Mouse (Mus musculus): ENCODE results near the gene Pde9a. TPM values are rescaled to one million over a fixed set of nuclear protein-coding genes. Genes with fewer than 3 reads are reported as not detected.
A peak's percentile ranks its signal among the peaks of the same experiment; 100 is the strongest.

Gene Pde9a
- polyA plus RNA-seq, 1 experiment from 2014 or later, result 55.6 TPM

GRCm38 (mm10) chr17:31401160-31401559, 15.2 kb downstream of the Pde9a start:
- Histone ChIP-seq H3K27me3 (replicated peaks; ENCODE audit: control insufficient read depth, insufficient read depth, low read length) (no peaks in the 10 kb centered on the region), H3K4me3 (replicated peaks; ENCODE audit: low read length) (no peak overlapping the region), H3K9ac (replicated peaks; ENCODE audit: low read depth, low read length) (no peak overlapping the region), H3K4me2 (ENCODE audit: low read length) (no peak overlapping the region), H3K36me3 (ENCODE audit: control insufficient read depth, insufficient read depth) (no peaks in the 10 kb centered on the region), H3K9me3 (ENCODE audit: control insufficient read depth, low read length) (no peaks in the 10 kb centered on the region), H3K27ac (ENCODE audit: low read length) (no peak overlapping the region), H3K4me1 (replicated peaks; ENCODE audit: control insufficient read depth, insufficient read depth, low read length) (peaks cover 20% of the 10 kb centered on the region)
- ATAC-seq, result no peak
- WGBS, result 89% methylated on average over 3 of the region's 3 CpGs

- H3K9me3 ChIP-seq (ENCODE audit: control insufficient read depth, low read length), result no peaks in the 10 kb centered on the region
- no peak overlapping the region for H3K9ac ChIP-seq (replicated peaks; ENCODE audit: low read depth, low read length)
- H3K36me3 ChIP-seq (ENCODE audit: control insufficient read depth, insufficient read depth), result no peaks in the 10 kb centered on the region
- peaks cover 23% of the 10 kb centered on the region for H3K4me1 ChIP-seq (replicated peaks; ENCODE audit: control insufficient read depth, insufficient read depth, low read length)
- WGBS, result 37% methylated on average over 8 of the region's 8 CpGs
- no peak overlapping the region for H3K4me2 ChIP-seq (ENCODE audit: low read length)
- H3K27ac ChIP-seq (ENCODE audit: low read length), result peak overlapping the region; percentile 71
- no peak overlapping the region for H3K4me3 ChIP-seq (replicated peaks; ENCODE audit: low read length)
- ATAC-seq, result peak; percentile 66
- H3K27me3 ChIP-seq (replicated peaks; ENCODE audit: control insufficient read depth, insufficient read depth, low read length), result no peaks in the 10 kb centered on the region
Measured at GRCm38 (mm10) chr17:31402713-31403112, 16.7 kb downstream of the Pde9a start.

GRCm38 (mm10) chr17:31405694-31406227, 19.8 kb downstream of the Pde9a start:
- Histone ChIP-seq H3K4me2 (ENCODE audit: low read length) (no peak overlapping the region), H3K27ac (ENCODE audit: low read length) (no peak overlapping the region), H3K27me3 (replicated peaks; ENCODE audit: control insufficient read depth, insufficient read depth, low read length) (no peaks in the 10 kb centered on the region), H3K4me3 (replicated peaks; ENCODE audit: low read length) (no peak overlapping the region), H3K9ac (replicated peaks; ENCODE audit: low read depth, low read length) (no peak overlapping the region), H3K9me3 (ENCODE audit: control insufficient read depth, low read length) (no peaks in the 10 kb centered on the region), H3K4me1 (replicated peaks; ENCODE audit: control insufficient read depth, insufficient read depth, low read length) (peaks cover 40% of the 10 kb centered on the region), H3K36me3 (ENCODE audit: control insufficient read depth, insufficient read depth) (no peaks in the 10 kb centered on the region)
- no peak for ATAC-seq
- 61% methylated on average over 6 of the region's 6 CpGs for WGBS

- H3K4me3 ChIP-seq (replicated peaks; ENCODE audit: low read length), result no peak overlapping the region
- H3K27ac ChIP-seq (ENCODE audit: low read length), result peak overlapping the region; percentile 51
- ATAC-seq, result peak; percentile 56; the same call in 1 of the 2 replicates
- H3K27me3 ChIP-seq (replicated peaks; ENCODE audit: control insufficient read depth, insufficient read depth, low read length), result no peaks in the 10 kb centered on the region
- H3K36me3 ChIP-seq (ENCODE audit: control insufficient read depth, insufficient read depth), result peaks cover 3% of the 10 kb centered on the region; the same call in 1 of the 2 replicates
- peaks cover 35% of the 10 kb centered on the region for H3K4me1 ChIP-seq (replicated peaks; ENCODE audit: control insufficient read depth, insufficient read depth, low read length)
- H3K9ac ChIP-seq (replicated peaks; ENCODE audit: low read depth, low read length), result peak overlapping the region; percentile 35; the same call in 1 of the 2 replicates
- 4% methylated on average over 10 of the region's 10 CpGs for WGBS
- H3K4me2 ChIP-seq (ENCODE audit: low read length), result peak overlapping the region; percentile 25
- H3K9me3 ChIP-seq (ENCODE audit: control insufficient read depth, low read length), result no peaks in the 10 kb centered on the region
Measured at GRCm38 (mm10) chr17:31409741-31410350, 23.8 kb downstream of the Pde9a start.

GRCm38 (mm10) chr17:31415258-31415657, 29.2 kb downstream of the Pde9a start:
- no peak overlapping the region for H3K9ac ChIP-seq (replicated peaks; ENCODE audit: low read depth, low read length)
- peak; percentile 71 for ATAC-seq
- H3K9me3 ChIP-seq (ENCODE audit: control insufficient read depth, low read length), result no peaks in the 10 kb centered on the region
- H3K4me3 ChIP-seq (replicated peaks; ENCODE audit: low read length), result no peak overlapping the region
- H3K27ac ChIP-seq (ENCODE audit: low read length), result peak overlapping the region; percentile 56
- H3K4me2 ChIP-seq (ENCODE audit: low read length), result no peak overlapping the region
- 60% methylated on average over 9 of the region's 9 CpGs for WGBS
- H3K27me3 ChIP-seq (replicated peaks; ENCODE audit: control insufficient read depth, insufficient read depth, low read length), result no peaks in the 10 kb centered on the region
- peaks cover 36% of the 10 kb centered on the region for H3K4me1 ChIP-seq (replicated peaks; ENCODE audit: control insufficient read depth, insufficient read depth, low read length)
- H3K36me3 ChIP-seq (ENCODE audit: control insufficient read depth, insufficient read depth), result peaks cover 11% of the 10 kb centered on the region

- Histone ChIP-seq H3K4me1 (replicated peaks; ENCODE audit: control insufficient read depth, insufficient read depth, low read length) (peaks cover 22% of the 10 kb centered on the region), H3K9me3 (ENCODE audit: control insufficient read depth, low read length) (no peaks in the 10 kb centered on the region), H3K27ac (ENCODE audit: low read length) (peak overlapping the region; percentile 80), H3K9ac (replicated peaks; ENCODE audit: low read depth, low read length) (no peak overlapping the region), H3K4me2 (ENCODE audit: low read length) (no peak overlapping the region), H3K4me3 (replicated peaks; ENCODE audit: low read length) (no peak overlapping the region), H3K36me3 (ENCODE audit: control insufficient read depth, insufficient read depth) (peaks cover 11% of the 10 kb centered on the region), H3K27me3 (replicated peaks; ENCODE audit: control insufficient read depth, insufficient read depth, low read length) (no peaks in the 10 kb centered on the region)
- WGBS, result 67% methylated on average over 17 of the region's 17 CpGs
- peak; percentile 63 for ATAC-seq
Measured at GRCm38 (mm10) chr17:31418804-31419597, 33.0 kb downstream of the Pde9a start.

- no peak for ATAC-seq
- H3K36me3 ChIP-seq (ENCODE audit: control insufficient read depth, insufficient read depth), result peaks cover 8% of the 10 kb centered on the region
- 57% methylated on average over 2 of the region's 2 CpGs for WGBS
- no peak overlapping the region for H3K9ac ChIP-seq (replicated peaks; ENCODE audit: low read depth, low read length)
- H3K27ac ChIP-seq (ENCODE audit: low read length), result peak overlapping the region; percentile 80
- H3K4me1 ChIP-seq (replicated peaks; ENCODE audit: control insufficient read depth, insufficient read depth, low read length), result peaks cover 22% of the 10 kb centered on the region
- H3K9me3 ChIP-seq (ENCODE audit: control insufficient read depth, low read length), result no peaks in the 10 kb centered on the region
- no peak overlapping the region for H3K4me3 ChIP-seq (replicated peaks; ENCODE audit: low read length)
- no peak overlapping the region for H3K4me2 ChIP-seq (ENCODE audit: low read length)
- H3K27me3 ChIP-seq (replicated peaks; ENCODE audit: control insufficient read depth, insufficient read depth, low read length), result no peaks in the 10 kb centered on the region
Measured at GRCm38 (mm10) chr17:31419598-31419950, 33.6 kb downstream of the Pde9a start.

GRCm38 (mm10) chr17:31419995-31420394, 34.0 kb downstream of the Pde9a start:
- Histone ChIP-seq H3K27ac (ENCODE audit: low read length) (peak overlapping the region; percentile 27; the same call in 1 of the 2 replicates), H3K9ac (replicated peaks; ENCODE audit: low read depth, low read length) (no peak overlapping the region), H3K9me3 (ENCODE audit: control insufficient read depth, low read length) (no peaks in the 10 kb centered on the region), H3K27me3 (replicated peaks; ENCODE audit: control insufficient read depth, insufficient read depth, low read length) (no peaks in the 10 kb centered on the region), H3K4me2 (ENCODE audit: low read length) (no peak overlapping the region), H3K36me3 (ENCODE audit: control insufficient read depth, insufficient read depth) (peaks cover 8% of the 10 kb centered on the region), H3K4me1 (replicated peaks; ENCODE audit: control insufficient read depth, insufficient read depth, low read length) (peaks cover 19% of the 10 kb centered on the region), H3K4me3 (replicated peaks; ENCODE audit: low read length) (no peak overlapping the region)
- 53% methylated on average over 3 of the region's 3 CpGs for WGBS
- ATAC-seq, result no peak

GRCm38 (mm10) chr17:31420658-31421057, 34.6 kb downstream of the Pde9a start:
- 90% methylated on average over 16 of the region's 16 CpGs for WGBS

More at GRCm38 (mm10) chr17:31420658-31421057, 34.6 kb downstream of the Pde9a start:
- no peak for ATAC-seq
- no peak overlapping the region; the same call in 1 of the 2 replicates for H3K27ac ChIP-seq (ENCODE audit: low read length)
- H3K36me3 ChIP-seq (ENCODE audit: control insufficient read depth, insufficient read depth), result peaks cover 8% of the 10 kb centered on the region
- no peak overlapping the region for H3K4me3 ChIP-seq (replicated peaks; ENCODE audit: low read length)
- peaks cover 17% of the 10 kb centered on the region for H3K4me1 ChIP-seq (replicated peaks; ENCODE audit: control insufficient read depth, insufficient read depth, low read length)
- H3K9me3 ChIP-seq (ENCODE audit: control insufficient read depth, low read length), result no peaks in the 10 kb centered on the region
- no peak overlapping the region for H3K9ac ChIP-seq (replicated peaks; ENCODE audit: low read depth, low read length)
- H3K27me3 ChIP-seq (replicated peaks; ENCODE audit: control insufficient read depth, insufficient read depth, low read length), result no peaks in the 10 kb centered on the region
- no peak overlapping the region for H3K4me2 ChIP-seq (ENCODE audit: low read length)

Measured in forebrain, embryonic 16.5 days (tissue).